Mouse (Mus musculus): Measurements from ENCODE around the gene Ccdc158. TPM values are rescaled to one million over a fixed set of nuclear protein-coding genes. Genes with fewer than 3 reads are reported as not detected.
A peak's percentile ranks its signal among the peaks of the same experiment; 100 is the strongest.

The Ccdc158 gene
- total RNA-seq (2014; rRNA removed; ENCODE audit: low replicate concordance) (1.7 TPM in 1 of 2 replicates, not detected in the other), polyA plus RNA-seq (2015; fragmentation: Nextera tagmentation; extraction: Ambion mirVana) (0.27 and 0.45 TPM in 2 replicates)

- Histone ChIP-seq H3K4me1 (ENCODE audit: control insufficient read depth, insufficient read depth) (peaks cover 16% of the 10 kb centered on the region; the same call in 1 of the 2 replicates), H3K4me2 (ENCODE audit: low read depth, low read length) (peak within 1 kb of the TSS; percentile 65), H3K36me3 (replicated peaks; ENCODE audit: control insufficient read depth, insufficient read depth, low read length) (no peaks in the 10 kb centered on the region), H3K27me3 (ENCODE audit: control insufficient read depth, insufficient read depth, low read length) (no peaks in the 10 kb centered on the region), H3K4me3 (ENCODE audit: low read depth, low read length) (peak within 1 kb of the TSS; percentile 45), H3K9ac (replicated peaks; ENCODE audit: low read depth, low read length) (peak within 1 kb of the TSS; percentile 24; the same call in 1 of the 2 replicates), H3K27ac (ENCODE audit: low read depth) (no peak within 1 kb of the TSS), H3K9me3 (replicated peaks; ENCODE audit: control insufficient read depth, low read length) (no peaks in the 10 kb centered on the region)
- TF ChIP-seq EP300 (IDR thresholded peaks at IDR 0.05; ENCODE audit: low read depth) (no peak), CTCF (IDR thresholded peaks at IDR 0.05; ENCODE audit: low read depth) (no peak)
- ATAC-seq (ENCODE audit: insufficient read depth, low read depth) (peak; percentile 82), DNase-seq (ENCODE audit: low spot score) (peak; percentile 73)
- WGBS = 18% methylated on average over 39 of the region's 55 CpGs
Observed at GRCm38 (mm10) chr5:92674859-92675573, at the start of gene Ccdc158. TSS of gene Ccdc158 (minus strand) at chr5:92675271.

GRCm38 (mm10) chr5:92721610-92722009, 46.5 kb upstream of the Ccdc158 start:
- H3K4me3 ChIP-seq (ENCODE audit: low read depth, low read length) = no peak overlapping the region
- TF ChIP-seq EP300 (IDR thresholded peaks at IDR 0.05; ENCODE audit: low read depth) (no peak), CTCF (IDR thresholded peaks at IDR 0.05; ENCODE audit: low read depth) (no peak)
- H3K27me3 ChIP-seq (ENCODE audit: control insufficient read depth, insufficient read depth, low read length) = no peaks in the 10 kb centered on the region

GRCm38 (mm10) chr5:92718856-92719255, 43.8 kb upstream of the Ccdc158 start:
- no peak for TF ChIP-seq EP300 (IDR thresholded peaks at IDR 0.05; ENCODE audit: low read depth)
- TF ChIP-seq CTCF (IDR thresholded peaks at IDR 0.05; ENCODE audit: low read depth) = no peak
- H3K4me3 ChIP-seq (ENCODE audit: low read depth, low read length) = no peak overlapping the region
- H3K9me3 ChIP-seq (replicated peaks; ENCODE audit: control insufficient read depth, low read length) = no peaks in the 10 kb centered on the region
- DNase-seq (ENCODE audit: low spot score) = no peak
- no peak overlapping the region for H3K9ac ChIP-seq (replicated peaks; ENCODE audit: low read depth, low read length)
- no peak overlapping the region for H3K4me2 ChIP-seq (ENCODE audit: low read depth, low read length)
- WGBS = 94% methylated on average over 2 of the region's 3 CpGs
- no peak overlapping the region for H3K27ac ChIP-seq (ENCODE audit: low read depth)
- no peaks in the 10 kb centered on the region for H3K27me3 ChIP-seq (ENCODE audit: control insufficient read depth, insufficient read depth, low read length)
- peaks cover 6% of the 10 kb centered on the region for H3K4me1 ChIP-seq (ENCODE audit: control insufficient read depth, insufficient read depth)
- H3K36me3 ChIP-seq (replicated peaks; ENCODE audit: control insufficient read depth, insufficient read depth, low read length) = no peaks in the 10 kb centered on the region
- no peak for ATAC-seq (ENCODE audit: insufficient read depth, low read depth)

More at GRCm38 (mm10) chr5:92721610-92722009, 46.5 kb upstream of the Ccdc158 start:
- WGBS = 88% methylated on average over 8 of the region's 8 CpGs
- Histone ChIP-seq H3K4me1 (ENCODE audit: control insufficient read depth, insufficient read depth) (peaks cover 6% of the 10 kb centered on the region), H3K27ac (ENCODE audit: low read depth) (no peak overlapping the region), H3K9me3 (replicated peaks; ENCODE audit: control insufficient read depth, low read length) (no peaks in the 10 kb centered on the region), H3K4me2 (ENCODE audit: low read depth, low read length) (no peak overlapping the region), H3K36me3 (replicated peaks; ENCODE audit: control insufficient read depth, insufficient read depth, low read length) (no peaks in the 10 kb centered on the region), H3K9ac (replicated peaks; ENCODE audit: low read depth, low read length) (no peak overlapping the region)
- ATAC-seq (ENCODE audit: insufficient read depth, low read depth) = no peak
- no peak for DNase-seq (ENCODE audit: low spot score)

- 64% methylated on average over 3 of the region's 3 CpGs for WGBS
- no peak for ATAC-seq (ENCODE audit: insufficient read depth, low read depth)
- TF ChIP-seq CTCF (IDR thresholded peaks at IDR 0.05; ENCODE audit: low read depth) (no peak), EP300 (IDR thresholded peaks at IDR 0.05; ENCODE audit: low read depth) (no peak)
- peaks cover 6% of the 10 kb centered on the region for H3K4me1 ChIP-seq (ENCODE audit: control insufficient read depth, insufficient read depth)
- H3K36me3 ChIP-seq (replicated peaks; ENCODE audit: control insufficient read depth, insufficient read depth, low read length) = no peaks in the 10 kb centered on the region
- no peak overlapping the region for H3K4me2 ChIP-seq (ENCODE audit: low read depth, low read length)
- DNase-seq (ENCODE audit: low spot score) = no peak
- no peaks in the 10 kb centered on the region for H3K27me3 ChIP-seq (ENCODE audit: control insufficient read depth, insufficient read depth, low read length)
- H3K9ac ChIP-seq (replicated peaks; ENCODE audit: low read depth, low read length) = no peak overlapping the region
- no peak overlapping the region for H3K27ac ChIP-seq (ENCODE audit: low read depth)
- H3K9me3 ChIP-seq (replicated peaks; ENCODE audit: control insufficient read depth, low read length) = no peaks in the 10 kb centered on the region
- no peak overlapping the region for H3K4me3 ChIP-seq (ENCODE audit: low read depth, low read length)
Observed at GRCm38 (mm10) chr5:92717666-92718360, 42.7 kb upstream of the Ccdc158 start.

- no peak for TF ChIP-seq EP300 (IDR thresholded peaks at IDR 0.05; ENCODE audit: low read depth)
- no peak for TF ChIP-seq CTCF (IDR thresholded peaks at IDR 0.05; ENCODE audit: low read depth)
- Histone ChIP-seq H3K9me3 (replicated peaks; ENCODE audit: control insufficient read depth, low read length) (no peaks in the 10 kb centered on the region), H3K36me3 (replicated peaks; ENCODE audit: control insufficient read depth, insufficient read depth, low read length) (no peaks in the 10 kb centered on the region), H3K27ac (ENCODE audit: low read depth) (no peak overlapping the region), H3K27me3 (ENCODE audit: control insufficient read depth, insufficient read depth, low read length) (no peaks in the 10 kb centered on the region), H3K4me1 (ENCODE audit: control insufficient read depth, insufficient read depth) (peaks cover 6% of the 10 kb centered on the region), H3K4me2 (ENCODE audit: low read depth, low read length) (no peak overlapping the region), H3K4me3 (ENCODE audit: low read depth, low read length) (no peak overlapping the region), H3K9ac (replicated peaks; ENCODE audit: low read depth, low read length) (no peak overlapping the region)
- 74% methylated on average over 2 of the region's 2 CpGs for WGBS
- DNase-seq (ENCODE audit: low spot score) (no peak), ATAC-seq (ENCODE audit: insufficient read depth, low read depth) (no peak)
Observed at GRCm38 (mm10) chr5:92715890-92716289, 40.8 kb upstream of the Ccdc158 start.

All from heart, postnatal 0 days (tissue).